Mouse (Mus musculus) MEL (cell line): ENCODE measurements around the gene Fryl. TPM values are rescaled to one million over a fixed set of nuclear protein-coding genes. Genes with fewer than 3 reads are reported as not detected.

Experiments used
- DNase-seq: peaks from one replicate; pipeline ENCODE4 v3.0.0; 2011; ENCODE audit warnings: low read depth, low spot score
- H3K27ac ChIP-seq: 2 replicates; pipeline ENCODE4 v1.5.1; 2012; ENCODE audit warnings: low read depth, mild to moderate bottlenecking, control low read depth, low read length, moderate library complexity; ENCODE audit not compliant: control insufficient read depth
- H3K27me3 ChIP-seq, 2 experiments: fragments of 150-350 bp in 1 of 2; sonication (generic) in 1 of 2; 2 replicates each; pipeline ENCODE4 v1.6.1; 2012; ENCODE audit warnings: low read length in 2 of 2, mild to moderate bottlenecking in 2 of 2, improper control_type of control experiment in 1 of 2, moderate library complexity in 1 of 2; ENCODE audit not compliant: insufficient read depth in 2 of 2, control insufficient read depth in 1 of 2
- H3K36me3 ChIP-seq, 2 experiments: 2 replicates each; pipeline ENCODE4 v1.6.1; 2012 to 2014; ENCODE audit warnings: low read length in 2 of 2, improper control_type of control experiment in 1 of 2, inconsistent platforms in 1 of 2, mild to moderate bottlenecking in 1 of 2; ENCODE audit not compliant: insufficient read depth in 2 of 2, control insufficient read depth in 1 of 2
- H3K4me1 ChIP-seq, 2 experiments: fragments of 150-350 bp in 1 of 2; sonication (generic) in 1 of 2; 2 replicates each; pipeline ENCODE4 v1.6.1; 2012; ENCODE audit warnings: low read length in 2 of 2, improper control_type of control experiment in 1 of 2, mild to moderate bottlenecking in 1 of 2; ENCODE audit not compliant: insufficient read depth in 2 of 2, control insufficient read depth in 1 of 2
- H3K4me3 ChIP-seq, 2 experiments: fragments of 150-350 bp in 1 of 2; sonication (generic) in 1 of 2; 2 replicates each; pipeline ENCODE4 v1.5.1; 2012; ENCODE audit warnings: low read depth in 2 of 2, low read length in 2 of 2, mild to moderate bottlenecking in 2 of 2, moderate library complexity in 2 of 2, control low read depth in 1 of 2, improper control_type of control experiment in 1 of 2; ENCODE audit not compliant: control insufficient read depth in 1 of 2, insufficient read depth in 1 of 2
- H3K79me2 ChIP-seq: 2 replicates; pipeline ENCODE4 v1.6.1; 2012; ENCODE audit warnings: mild to moderate bottlenecking, low read length, moderate library complexity; ENCODE audit not compliant: control insufficient read depth, poor library complexity, insufficient read depth
- H3K9ac ChIP-seq: 2 replicates; pipeline ENCODE4 v1.6.1; 2012; ENCODE audit warnings: low read depth, mild to moderate bottlenecking, control low read depth, low read length, moderate library complexity; ENCODE audit not compliant: control insufficient read depth, poor library complexity, severe bottlenecking
- H3K9me3 ChIP-seq: fragments of 150-350 bp; sonication (generic); replicated peaks from 2 replicates; pipeline ENCODE4 v1.6.1; 2012; ENCODE audit warnings: mild to moderate bottlenecking, low read length, improper control_type of control experiment, moderate library complexity; ENCODE audit not compliant: insufficient read depth
- BHLHE40 ChIP-seq: IDR thresholded peaks from 2 replicates; pipeline ENCODE4 v1.6.1; 2012; ENCODE audit warnings: low read depth, mild to moderate bottlenecking, inconsistent platforms, low read length, improper control_type of control experiment, borderline replicate concordance
- CHD1 ChIP-seq: IDR thresholded peaks from 2 replicates; pipeline ENCODE4 v1.6.1; 2012; ENCODE audit warnings: low read depth, mild to moderate bottlenecking, inconsistent platforms, low read length, improper control_type of control experiment
- CHD2 ChIP-seq: IDR thresholded peaks from 2 replicates; pipeline ENCODE4 v1.6.1; 2011; ENCODE audit warnings: low read length, improper control_type of control experiment
- ELF1 ChIP-seq: IDR thresholded peaks from 2 replicates; pipeline ENCODE4 v1.6.1; 2014; ENCODE audit warnings: low read depth, mild to moderate bottlenecking, inconsistent platforms, low read length, improper control_type of control experiment, moderate library complexity
- EP300 ChIP-seq, 2 experiments: IDR thresholded peaks; 2 replicates each; pipeline ENCODE4 v1.6.1; 2011; ENCODE audit warnings: improper control_type of control experiment in 2 of 2, low read length in 2 of 2, low read depth in 1 of 2, mild to moderate bottlenecking in 1 of 2
- ETS1 ChIP-seq: IDR thresholded peaks from 2 replicates; pipeline ENCODE4 v1.6.1; 2012; ENCODE audit warnings: low read depth, mild to moderate bottlenecking, inconsistent platforms, low read length, improper control_type of control experiment, moderate library complexity
- GABPA ChIP-seq: IDR thresholded peaks from 2 replicates; pipeline ENCODE4 v1.6.1; 2012; ENCODE audit warnings: low read depth, mild to moderate bottlenecking, inconsistent platforms, low read length, improper control_type of control experiment, moderate library complexity
- GATA1 ChIP-seq: IDR thresholded peaks from 2 replicates; pipeline ENCODE4 v1.6.1; 2011; ENCODE audit warnings: low read depth, low read length, improper control_type of control experiment
- HCFC1 ChIP-seq: IDR thresholded peaks from 2 replicates; pipeline ENCODE4 v1.6.1; 2012; ENCODE audit warnings: low read depth, mild to moderate bottlenecking, inconsistent platforms, low read length, improper control_type of control experiment, moderate library complexity
- JUND ChIP-seq: IDR thresholded peaks from 2 replicates; pipeline ENCODE4 v1.6.1; 2011; ENCODE audit warnings: low read depth, mild to moderate bottlenecking, improper control_type of control experiment, low read length
- KAT2A ChIP-seq: conservative IDR thresholded peaks from 2 replicates; pipeline ENCODE4 v1.6.1; 2012; ENCODE audit warnings: low read depth, low read length, improper control_type of control experiment, inconsistent platforms
- MAFK ChIP-seq: IDR thresholded peaks from 2 replicates; pipeline ENCODE4 v1.6.1; 2011; ENCODE audit warnings: low read depth, mild to moderate bottlenecking, low read length, improper control_type of control experiment, borderline replicate concordance
- MAZ ChIP-seq: IDR thresholded peaks from 2 replicates; pipeline ENCODE4 v1.6.1; 2012; ENCODE audit warnings: low read depth, mild to moderate bottlenecking, inconsistent platforms, low read length, improper control_type of control experiment
- MEF2A ChIP-seq: IDR thresholded peaks from 2 replicates; pipeline ENCODE4 v1.6.1; 2014; ENCODE audit warnings: low read depth, mild to moderate bottlenecking, inconsistent platforms, low read length, improper control_type of control experiment; ENCODE audit not compliant: poor library complexity, insufficient replicate concordance, severe bottlenecking; ENCODE audit errors: extremely low read depth
- MXI1 ChIP-seq: IDR thresholded peaks from 2 replicates; pipeline ENCODE4 v1.6.1; 2011; ENCODE audit warnings: mild to moderate bottlenecking, low read depth, low read length, improper control_type of control experiment
- MYB ChIP-seq: IDR thresholded peaks from 2 replicates; pipeline ENCODE4 v1.6.1; 2011; ENCODE audit warnings: mild to moderate bottlenecking, low read depth, low read length, improper control_type of control experiment
- NELFE ChIP-seq: IDR thresholded peaks from 2 replicates; pipeline ENCODE4 v1.6.1; 2011; ENCODE audit warnings: low read depth, low read length, improper control_type of control experiment
- NRF1 ChIP-seq: IDR thresholded peaks from 2 replicates; pipeline ENCODE4 v1.6.1; 2014; ENCODE audit warnings: low read depth, mild to moderate bottlenecking, inconsistent platforms, low read length, improper control_type of control experiment, moderate library complexity; ENCODE audit not compliant: poor library complexity, insufficient read depth, severe bottlenecking
- POLR2A ChIP-seq, 2 experiments: IDR thresholded peaks; 2 replicates each; pipeline ENCODE4 v1.6.1; 2011 to 2012; ENCODE audit warnings: low read length in 2 of 2, mild to moderate bottlenecking in 2 of 2, control low read depth in 1 of 2, improper control_type of control experiment in 1 of 2, low read depth in 1 of 2, moderate library complexity in 1 of 2; ENCODE audit not compliant: control insufficient read depth in 1 of 2, insufficient read depth in 1 of 2, poor library complexity in 1 of 2
- POLR2AphosphoS2 ChIP-seq: IDR thresholded peaks from 2 replicates; pipeline ENCODE4 v1.6.1; 2011; ENCODE audit warnings: low read length, improper control_type of control experiment
- POLR2AphosphoS5 ChIP-seq: IDR thresholded peaks from 2 replicates; pipeline ENCODE4 v1.6.1; 2012; ENCODE audit warnings: low read depth, borderline replicate concordance, mild to moderate bottlenecking, inconsistent platforms, low read length, moderate library complexity, mixed read lengths
- RAD21 ChIP-seq: IDR thresholded peaks from 2 replicates; pipeline ENCODE4 v1.6.1; 2011; ENCODE audit warnings: mild to moderate bottlenecking, low read depth, low read length, improper control_type of control experiment
- RCOR1 ChIP-seq: IDR thresholded peaks from 2 replicates; pipeline ENCODE4 v1.6.1; 2012; ENCODE audit warnings: low read depth, mild to moderate bottlenecking, inconsistent platforms, low read length, improper control_type of control experiment
- SMC3 ChIP-seq: IDR thresholded peaks from 2 replicates; pipeline ENCODE4 v1.6.1; 2011; ENCODE audit warnings: low read depth, low read length, improper control_type of control experiment
- TAL1 ChIP-seq: IDR thresholded peaks from 2 replicates; pipeline ENCODE4 v1.6.1; 2012; ENCODE audit warnings: mild to moderate bottlenecking, inconsistent platforms, low read length, moderate library complexity, mixed read lengths
- TCF12 ChIP-seq: IDR thresholded peaks from 2 replicates; pipeline ENCODE4 v1.6.1; 2014; ENCODE audit warnings: low read depth, mild to moderate bottlenecking, inconsistent platforms, low read length, improper control_type of control experiment, moderate library complexity
- UBTF ChIP-seq: IDR thresholded peaks from 2 replicates; pipeline ENCODE4 v1.6.1; 2012; ENCODE audit warnings: low read depth, mild to moderate bottlenecking, inconsistent platforms, low read length, improper control_type of control experiment, moderate library complexity, borderline replicate concordance; ENCODE audit not compliant: insufficient read depth
- USF1 ChIP-seq: IDR thresholded peaks from 2 replicates; pipeline ENCODE4 v1.6.1; 2014; ENCODE audit warnings: low read depth, mild to moderate bottlenecking, inconsistent platforms, low read length, improper control_type of control experiment, moderate library complexity
- ZKSCAN1 ChIP-seq: IDR thresholded peaks from 2 replicates; pipeline ENCODE4 v1.6.1; 2012; ENCODE audit warnings: low read depth, mild to moderate bottlenecking, inconsistent platforms, low read length, improper control_type of control experiment, moderate library complexity
- ZMIZ1 ChIP-seq: IDR thresholded peaks from 2 replicates; pipeline ENCODE4 v1.6.1; 2012; ENCODE audit warnings: low read depth, mild to moderate bottlenecking, inconsistent platforms, low read length, improper control_type of control experiment, moderate library complexity
- ZNF384 ChIP-seq: IDR thresholded peaks from 2 replicates; pipeline ENCODE4 v1.6.1; 2012; ENCODE audit warnings: low read depth, mild to moderate bottlenecking, inconsistent platforms, low read length, improper control_type of control experiment
- polyA plus RNA-seq, 2 experiments: library from polyadenylated mRNA; stranded (reverse) in 1 of 2; unstranded in 1 of 2; fragments of >175 nt in 1 of 2; fragments of >200 nt in 1 of 2; gene quantifications; 2 replicates each; pipeline versions ENCODE4 v1.2.1 to v1.2.4; 2012; ENCODE audit warnings: low replicate concordance in 2 of 2, low read depth in 1 of 2; ENCODE audit not compliant: insufficient read length in 2 of 2, insufficient read depth in 1 of 2, missing spikeins in 1 of 2
- total RNA-seq: library from RNA; depleted of rRNA; stranded (reverse); fragments of 300-350 nt; gene quantifications from 2 replicates; pipeline ENCODE4 v1.2.3, GENCODE M21; 2012

The Fryl gene
- total and polyA plus RNA-seq, 3 experiments, result 18.8 to 188 (median 39.7) TPM

GRCm38 (mm10) chr5:73079801-73080200 lies 176.6 kb downstream of the Fryl start:
- H3K79me2 ChIP-seq, result no peaks in the 10 kb centered on the region
- no peak overlapping the region for H3K27ac ChIP-seq
- H3K27me3 ChIP-seq, result no peaks in the 10 kb centered on the region
- H3K9ac ChIP-seq, result no peak overlapping the region
- H3K9me3 ChIP-seq, result no peaks in the 10 kb centered on the region
- no peak for TF ChIP-seq RAD21
- TF ChIP-seq RCOR1, result no peak
- no peak for TF ChIP-seq GABPA
- TF ChIP-seq POLR2AphosphoS5, result no peak
- no peak for TF ChIP-seq MYB
- TF ChIP-seq CHD2, result no peak
- no peak for TF ChIP-seq NRF1
- TF ChIP-seq EP300 (IDR thresholded peaks at IDR 0.05; ENCODE audit: low read depth in 1 of 2, low read length in 2 of 2), result no peak
- no peak for TF ChIP-seq JUND
- TF ChIP-seq BHLHE40, result no peak
- TF ChIP-seq POLR2A (IDR thresholded peaks at IDR 0.05; ENCODE audit: control insufficient read depth in 1 of 2, insufficient read depth in 1 of 2, low read depth in 1 of 2, low read length in 2 of 2, poor library complexity in 1 of 2), result no peak
- H3K4me3 ChIP-seq, result no peak overlapping the region
- no peaks in the 10 kb centered on the region for H3K4me1 ChIP-seq
- peaks cover 0 to 5% of the 10 kb centered on the region in 2 experiments; a peak in 1 of 4 replicates for H3K36me3 ChIP-seq
- no peak for DNase-seq

DNA sequence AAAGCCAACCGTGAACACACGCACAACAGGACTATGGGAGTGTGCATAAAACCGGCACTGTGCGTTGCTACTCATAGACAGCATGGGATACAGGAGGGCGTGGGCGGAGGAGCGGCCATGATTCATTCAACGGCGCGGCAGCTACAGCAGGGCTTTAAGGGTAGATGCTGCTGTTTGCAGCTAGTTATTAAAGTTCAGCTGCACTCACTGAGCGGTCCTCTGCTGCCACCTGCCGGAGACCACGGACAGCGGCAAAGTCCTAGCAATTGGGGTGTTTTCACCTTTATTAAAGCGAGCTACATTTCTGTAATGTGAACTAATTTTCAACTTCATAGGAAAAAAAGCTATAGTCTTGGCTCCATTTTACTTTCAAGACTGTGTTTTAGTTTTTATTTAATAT lies 185.1 kb downstream of the Fryl start:
- no peak overlapping the region for H3K27ac ChIP-seq
- peaks cover 0 to 4% of the 10 kb centered on the region in 2 experiments; a peak in 1 of 4 replicates for H3K4me1 ChIP-seq
- no peaks in the 10 kb centered on the region for H3K9me3 ChIP-seq
- no peaks in the 10 kb centered on the region for H3K27me3 ChIP-seq
- H3K79me2 ChIP-seq, result no peaks in the 10 kb centered on the region
- H3K36me3 ChIP-seq, result peaks cover 0 to 1% of the 10 kb centered on the region in 2 experiments; a peak in 1 of 4 replicates
- peak; percentile 91 for DNase-seq
- no peak overlapping the region for H3K4me3 ChIP-seq
- no peak overlapping the region for H3K9ac ChIP-seq
- TF ChIP-seq EP300 (IDR thresholded peaks at IDR 0.05; ENCODE audit: low read depth in 1 of 2, low read length in 2 of 2) (no peak), UBTF (no peak), ETS1 (no peak), KAT2A (no peak), POLR2AphosphoS2 (no peak), TCF12 (0 out of 2 replicates have a peak, but pooled peaks have one; percentile 14), ZMIZ1 (no peak), TAL1 (no peak), ZKSCAN1 (no peak), USF1 (no peak), MXI1 (0 out of 2 replicates have a peak, but pooled peaks have one; percentile 27), CHD1 (no peak), MAZ (no peak), SMC3 (peak; percentile 93), RAD21 (peak; percentile 95), POLR2A (IDR thresholded peaks at IDR 0.05; ENCODE audit: control insufficient read depth in 1 of 2, insufficient read depth in 1 of 2, low read depth in 1 of 2, low read length in 2 of 2, poor library complexity in 1 of 2) (no peak), POLR2AphosphoS5 (no peak), ELF1 (no peak), BHLHE40 (no peak), ZNF384 (peak; percentile 86), NELFE (no peak; the same call in 1 of the 2 replicates), MAFK (no peak), MEF2A (no peak), HCFC1 (0 out of 2 replicates have a peak, but pooled peaks have one; percentile 24), GATA1 (no peak), CHD2 (no peak)
